Mouse (Mus musculus) monocyte, adult 5-6 weeks (primary cell): Measurements from ENCODE around the gene Dnah7a. TPM values are rescaled to one million over a fixed set of nuclear protein-coding genes. Genes with fewer than 3 reads are reported as not detected.
A peak's percentile ranks its signal among the peaks of the same experiment; 100 is the strongest.
"Not testable (repeated sequence)": the region's sequence is repeated elsewhere in the genome, so short reads cannot be mapped to it uniquely, and the experiment has no call there.

Experiments
- ATAC-seq: fragments of 153-309, 156-312 bp; replicated peaks from 2 replicates; pipeline ENCODE4 v1.8.0; 2017; ENCODE audit warnings: mild to moderate bottlenecking; ENCODE audit not compliant: low TSS enrichment, insufficient number of reproducible peaks, severe bottlenecking, poor library complexity, low FRiP score
- total RNA-seq: library from RNA; stranded (forward); fragments of 200-1000, 200-491, 200-594 nt; gene quantifications from 3 replicates; pipeline ENCODE4 v1.2.3, GENCODE M21; 2017

Gene Dnah7a
- total RNA-seq, result under 0.01 to 0.10 TPM in 2 of 3 replicates, not detected in the other

DNA sequence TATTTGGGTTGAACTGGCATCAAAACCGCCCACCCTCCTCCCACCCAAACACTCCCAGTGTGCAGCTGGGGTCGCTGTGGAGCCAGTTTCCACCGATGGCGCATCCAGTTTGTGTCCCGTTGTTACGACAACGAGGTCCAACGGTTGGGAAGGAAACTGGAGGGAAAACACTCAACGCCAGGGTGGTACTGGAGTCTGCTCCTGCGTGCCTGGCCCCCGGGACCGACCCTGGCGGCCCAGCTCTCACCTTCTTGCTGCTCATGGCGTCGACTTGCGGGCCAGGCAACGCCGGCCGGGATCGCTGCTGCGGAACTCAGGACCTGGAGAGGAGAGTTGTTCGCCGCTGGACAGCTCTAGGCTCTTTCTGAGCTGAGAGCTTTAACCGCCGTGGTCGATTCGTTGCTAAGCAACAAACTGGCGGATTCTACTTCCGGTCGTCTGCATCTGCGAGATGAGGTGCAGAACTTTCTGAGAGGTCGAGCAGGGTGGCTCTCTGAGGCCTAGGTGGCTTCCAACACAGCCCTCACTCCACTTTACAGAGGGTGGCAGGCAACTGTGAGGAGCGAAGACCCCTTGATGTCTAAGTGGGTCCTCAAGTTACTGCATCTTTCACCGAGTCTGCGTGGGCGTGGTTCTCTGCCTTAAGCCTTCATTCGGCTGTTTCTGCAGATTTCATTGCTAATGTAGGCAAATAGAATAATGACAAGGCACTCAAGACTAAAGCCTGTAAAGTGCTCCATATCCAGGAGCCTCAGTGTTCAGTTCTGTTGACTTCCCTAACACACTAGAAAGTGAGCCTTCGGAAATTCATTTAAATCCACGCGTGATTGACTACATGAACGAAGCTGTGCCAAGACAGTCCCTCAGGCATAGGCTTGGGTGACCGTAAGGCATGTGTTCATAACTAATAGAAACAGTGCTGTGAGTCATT is at the start of gene Dnah7a:
TSS of gene Dnah7a (minus strand) at position 354 of the 931 bp plus-strand sequence.
- ATAC-seq, result peak; percentile 44; the same call in 1 of the 2 replicates

DNA sequence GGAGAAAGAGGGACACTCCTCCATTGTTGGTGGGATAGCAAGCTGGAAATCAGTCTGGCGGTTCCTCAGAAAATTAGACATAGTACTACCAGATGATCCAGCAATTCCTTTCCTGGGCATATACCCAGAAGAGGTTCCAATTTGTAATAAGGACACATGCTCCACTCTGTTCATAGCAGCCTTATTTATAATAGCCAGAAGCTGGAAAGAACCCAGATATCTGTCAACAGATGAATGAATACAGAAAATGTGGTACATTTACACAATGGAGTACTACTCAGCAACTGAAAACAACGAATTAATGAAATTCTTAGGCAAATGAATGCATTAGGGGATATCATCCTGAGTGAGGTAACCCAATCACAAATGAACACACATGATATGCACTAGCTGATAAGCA is 46.9 kb upstream of the Dnah7a start:
- not testable (repeated sequence) for ATAC-seq

DNA sequence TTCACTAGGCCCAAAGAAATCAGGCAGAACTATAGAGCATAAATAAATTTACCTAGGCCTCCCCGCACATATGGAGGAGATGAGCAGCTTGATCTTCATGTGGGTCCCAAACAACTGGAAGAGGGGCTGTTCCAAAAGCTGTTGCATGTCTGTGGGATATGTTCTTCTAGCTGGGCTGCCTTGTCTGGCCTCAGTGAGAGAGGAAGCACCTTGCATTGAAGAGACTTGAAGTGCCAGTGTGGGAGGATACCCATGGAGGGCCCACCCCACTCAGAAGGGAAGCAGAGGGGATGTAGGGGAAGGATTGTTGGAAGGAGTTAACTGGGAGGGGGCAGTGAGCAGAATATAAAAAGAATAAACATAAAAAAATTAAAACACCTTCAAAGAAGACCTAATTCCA is 44.6 kb upstream of the Dnah7a start:
- no peak for ATAC-seq

DNA sequence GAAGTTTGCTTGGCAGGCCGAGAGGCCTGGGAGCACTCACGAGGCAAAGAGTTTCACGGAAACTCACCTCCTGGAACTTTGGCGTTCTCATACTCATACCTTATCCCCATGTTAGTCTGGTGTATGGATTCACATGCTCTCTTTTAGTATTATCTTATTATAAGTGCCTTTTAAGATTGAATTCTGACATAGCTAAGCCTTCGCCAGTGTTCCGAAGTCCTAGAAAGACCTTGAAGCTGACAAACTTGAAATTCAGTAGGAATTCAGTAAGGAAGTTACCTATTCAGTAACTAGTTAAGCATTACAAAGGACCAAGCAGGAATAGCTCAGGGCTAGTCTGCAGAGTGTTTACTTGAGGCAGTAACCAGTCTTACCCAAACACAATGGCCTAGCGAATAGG is 44.1 kb upstream of the Dnah7a start:
- ATAC-seq, result not testable (repeated sequence)

DNA sequence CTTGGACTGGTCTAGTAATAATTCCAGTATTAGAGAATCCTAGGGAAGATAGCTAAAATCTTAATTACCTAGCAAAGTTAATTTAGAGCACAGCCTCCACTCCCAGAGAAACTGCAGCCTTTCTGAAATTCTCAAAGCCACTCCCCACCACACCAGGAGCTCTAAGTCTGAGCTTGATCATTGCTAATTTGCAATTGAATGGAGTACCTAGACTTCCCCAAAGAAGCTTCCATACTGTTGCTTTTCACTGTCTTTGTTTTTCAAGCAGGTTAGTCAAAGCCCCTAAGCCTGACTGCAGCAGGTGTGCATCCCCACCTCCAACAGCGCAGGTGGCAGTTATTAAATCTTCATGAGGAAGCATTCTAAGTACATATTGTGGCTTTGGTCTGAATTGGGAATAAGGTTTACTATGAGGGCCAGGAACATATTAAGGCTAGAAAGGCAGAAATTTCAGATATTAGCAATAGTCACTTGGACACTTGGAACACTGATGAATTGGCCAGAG is 43.3 kb upstream of the Dnah7a start:
- not testable (repeated sequence) for ATAC-seq

DNA sequence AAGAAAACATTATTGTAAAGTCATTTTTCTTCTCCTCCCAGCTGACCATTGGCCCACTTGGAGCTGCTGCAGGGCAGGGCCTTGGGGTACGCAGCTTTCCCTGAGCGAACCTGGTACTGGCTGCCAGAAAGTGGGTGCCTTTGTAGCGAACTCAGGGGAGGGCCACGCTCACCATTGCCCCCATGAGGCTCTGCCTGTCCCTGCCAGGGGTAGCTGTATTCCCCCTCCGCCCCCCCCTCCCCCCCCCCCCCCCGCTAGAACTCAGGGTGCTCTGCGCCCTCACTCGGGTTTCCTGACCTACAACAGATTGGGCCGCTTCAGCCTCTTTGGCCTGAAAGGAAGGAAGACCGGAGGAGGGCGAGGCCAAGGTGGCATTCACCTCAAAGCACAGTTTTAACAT is 42.0 kb upstream of the Dnah7a start:
- no peak for ATAC-seq

DNA sequence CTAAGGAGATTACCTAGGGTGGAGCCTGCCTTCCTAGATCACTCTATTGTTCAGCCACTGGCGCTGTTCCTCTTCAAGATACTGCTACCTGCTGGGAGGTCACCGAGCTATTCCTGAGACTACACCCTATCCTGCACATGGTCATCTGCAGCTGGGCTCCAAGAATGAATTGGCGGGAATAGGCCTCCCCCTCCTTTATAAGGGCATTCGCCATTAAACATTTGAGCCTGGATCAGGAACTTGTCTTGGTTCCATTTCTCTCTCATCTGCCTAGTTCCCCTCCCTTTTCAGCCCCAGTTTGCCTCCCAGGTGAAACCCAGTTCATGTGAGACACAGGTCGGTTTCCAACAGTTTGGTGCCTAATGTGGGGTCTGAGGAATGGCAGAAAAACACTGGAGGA is 39.4 kb upstream of the Dnah7a start:
- no peak for ATAC-seq

DNA sequence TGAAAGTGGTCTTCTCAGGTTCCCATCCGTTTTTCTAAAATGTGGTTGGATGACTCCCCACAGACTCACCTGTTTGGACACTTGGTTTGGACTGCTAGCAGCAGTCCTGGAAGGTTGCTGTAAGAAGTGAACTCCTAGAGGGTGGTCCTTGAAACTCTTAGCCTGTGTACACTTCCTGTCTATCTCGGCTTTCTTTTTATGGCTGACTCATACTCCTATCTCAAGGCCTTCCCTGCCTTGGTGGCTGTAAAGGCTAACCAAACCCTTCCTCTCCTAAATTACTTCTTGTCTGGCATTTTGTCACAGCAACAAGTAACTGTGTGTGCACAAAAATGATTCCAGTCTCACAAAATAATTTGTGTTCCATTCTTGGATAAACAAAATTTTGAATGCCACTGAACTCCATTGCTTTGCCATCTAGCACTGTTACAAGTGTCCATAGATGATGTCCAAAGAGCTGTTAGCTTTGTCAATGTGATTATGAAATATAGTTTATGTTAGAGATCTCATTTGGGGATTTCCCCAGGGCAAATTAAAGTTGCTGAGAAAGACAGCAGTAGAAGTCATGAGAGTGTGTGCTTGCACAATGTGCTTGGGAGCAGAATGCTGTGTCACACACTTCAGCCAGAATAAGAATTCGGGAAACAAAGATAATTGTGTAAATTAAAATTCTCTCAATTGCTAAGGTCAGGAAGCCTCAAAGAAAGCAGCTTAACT is 35.3 kb upstream of the Dnah7a start:
- ATAC-seq, result peak; percentile 68; the same call in 1 of the 2 replicates

DNA sequence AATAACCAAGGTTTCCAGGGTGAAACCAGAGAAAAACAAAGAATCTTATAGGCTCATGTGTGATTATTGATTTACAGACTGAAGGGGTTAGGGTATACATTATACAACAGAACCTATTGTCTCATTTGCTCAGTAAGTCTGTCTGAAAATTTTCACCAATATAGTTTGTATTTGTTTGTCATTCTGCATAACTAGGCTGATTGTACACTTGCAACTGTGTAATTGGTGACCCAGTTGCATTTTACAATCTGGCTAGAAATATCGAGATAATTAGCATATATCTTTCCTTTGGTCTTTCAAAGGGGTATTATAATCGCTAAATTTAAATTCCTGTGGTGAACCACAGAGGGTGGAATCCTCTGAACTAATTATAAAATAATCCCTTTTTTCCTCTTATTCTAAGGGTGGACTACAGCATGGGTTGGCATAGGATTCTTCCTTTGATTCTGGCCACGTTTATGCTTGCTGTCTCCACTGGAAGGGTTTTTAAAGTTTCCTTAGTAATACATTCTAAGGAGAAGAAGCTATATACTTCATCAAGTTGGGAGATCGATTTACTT is 34.3 kb upstream of the Dnah7a start:
- ATAC-seq, result no peak

DNA sequence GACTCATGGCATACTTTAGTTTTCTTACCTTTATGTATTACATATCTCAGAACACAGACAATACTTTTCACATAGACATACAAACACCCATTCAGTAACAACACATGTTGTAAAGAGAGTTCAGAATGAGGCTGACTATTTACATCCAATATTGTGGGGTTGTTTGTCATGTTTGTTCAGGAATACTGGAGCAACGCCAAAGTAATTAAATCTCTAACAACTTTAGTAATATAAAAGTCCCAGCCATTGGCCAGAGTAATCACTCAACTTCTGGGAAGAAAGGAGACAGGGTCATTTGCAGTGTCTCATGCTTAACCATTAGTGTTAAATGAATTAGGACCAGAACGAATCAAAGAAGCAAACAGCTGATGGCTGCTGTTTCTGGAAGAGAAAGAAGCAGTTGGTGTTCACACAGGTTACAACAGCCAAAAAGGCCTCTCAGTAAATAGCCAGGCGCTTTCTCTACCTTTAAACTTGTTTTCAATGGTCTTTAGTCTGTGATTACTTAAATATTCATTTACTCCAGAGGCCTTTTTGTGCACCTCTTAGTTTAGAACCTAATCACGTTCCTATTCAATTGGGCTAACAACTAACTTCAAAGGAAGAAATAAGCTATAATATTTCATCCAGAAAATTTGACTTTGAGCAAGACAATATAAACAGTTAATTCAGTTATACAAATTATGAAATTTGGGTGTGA is 33.6 kb upstream of the Dnah7a start:
- not testable (repeated sequence) for ATAC-seq

DNA sequence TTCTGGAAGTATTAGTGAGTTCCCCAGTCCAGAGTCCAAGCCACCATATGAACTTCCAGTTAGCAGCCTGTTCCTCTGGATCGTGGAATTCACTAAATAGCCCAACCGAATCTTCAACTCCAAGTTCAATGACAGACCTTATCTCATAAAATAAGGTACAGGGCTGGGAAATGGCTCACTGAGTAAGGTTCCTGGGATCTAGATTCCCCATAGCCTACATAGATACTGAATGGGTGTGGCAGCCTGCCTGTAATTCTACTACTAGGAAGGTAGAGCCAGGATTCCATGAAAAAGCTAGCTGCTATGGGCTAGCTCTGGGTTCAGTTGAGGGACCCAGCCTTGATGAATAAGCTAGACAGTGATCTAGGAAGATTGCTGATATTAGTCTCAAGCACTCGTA is 30.0 kb upstream of the Dnah7a start:
- ATAC-seq, result no peak

DNA sequence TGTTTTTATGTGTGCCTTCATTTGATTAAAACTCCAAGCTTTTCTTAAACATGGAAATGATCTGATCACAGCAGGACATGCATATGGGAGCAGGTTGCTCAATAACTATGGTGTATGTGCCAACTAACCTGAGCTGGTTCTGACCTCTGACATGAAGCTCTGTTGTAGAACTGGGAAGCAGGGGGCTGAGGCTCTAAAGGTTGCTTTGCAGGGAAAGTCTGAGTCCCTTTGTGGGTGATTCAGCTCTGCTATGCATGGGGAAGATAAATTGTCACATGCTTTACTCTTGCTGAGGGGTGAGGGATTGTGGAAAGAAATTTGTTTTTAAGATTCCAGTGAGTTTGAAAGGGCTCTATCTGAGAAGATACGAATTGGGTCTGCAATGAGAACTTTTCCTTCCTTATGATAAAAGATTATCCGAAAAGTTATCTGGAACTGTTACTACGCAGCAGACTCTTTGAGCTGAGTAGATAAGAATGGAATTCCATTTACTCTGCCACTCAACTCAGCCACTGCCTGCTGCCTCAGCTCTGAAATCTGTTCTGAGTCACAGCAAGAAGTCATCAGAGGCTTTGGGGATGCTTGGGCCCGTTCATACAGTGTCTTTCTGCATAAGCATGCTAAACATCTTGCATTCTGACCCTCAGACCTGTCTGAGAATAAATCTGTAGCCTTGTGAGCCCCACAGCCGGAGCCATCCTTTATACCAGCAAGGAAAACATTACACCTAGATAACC is 22.1 kb upstream of the Dnah7a start:
- ATAC-seq, result no peak

DNA sequence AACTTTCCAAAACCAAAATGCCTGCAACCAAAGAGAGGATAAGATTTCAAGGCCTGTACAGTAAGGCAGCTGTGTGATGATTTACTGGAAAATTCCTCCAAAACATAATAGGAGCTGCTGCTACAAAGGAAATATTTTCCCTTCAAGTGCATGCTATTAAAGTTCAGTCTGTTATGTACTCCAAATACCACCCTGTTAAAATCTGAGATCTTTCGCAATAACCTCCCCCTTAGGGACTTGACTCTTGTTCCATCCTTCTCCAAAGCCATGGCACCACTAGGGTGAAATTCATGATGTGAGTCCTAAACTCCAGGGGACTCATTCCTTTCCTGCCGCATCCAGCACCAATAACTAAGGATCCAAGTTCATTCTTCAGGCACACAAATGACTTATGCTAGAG is 20.3 kb upstream of the Dnah7a start:
- no peak for ATAC-seq

DNA sequence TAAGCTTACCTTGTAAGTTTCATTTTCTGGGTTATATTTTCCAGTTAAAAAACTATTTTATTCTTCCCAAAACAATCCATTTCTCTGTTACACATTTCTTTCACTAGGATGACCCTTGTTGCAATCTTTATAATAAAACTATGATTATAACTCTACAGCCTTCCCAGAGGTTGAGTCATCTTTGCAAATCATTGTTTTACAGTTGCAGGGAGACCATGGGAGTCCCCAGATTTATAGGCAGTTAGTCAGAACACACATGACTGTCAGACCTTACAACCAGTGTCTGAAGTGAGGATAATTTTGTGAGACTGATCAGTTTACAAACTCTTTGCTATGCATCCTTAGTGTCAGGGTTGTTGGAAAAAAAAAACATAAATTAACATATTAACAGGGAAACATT is 14.8 kb upstream of the Dnah7a start:
- no peak for ATAC-seq

DNA sequence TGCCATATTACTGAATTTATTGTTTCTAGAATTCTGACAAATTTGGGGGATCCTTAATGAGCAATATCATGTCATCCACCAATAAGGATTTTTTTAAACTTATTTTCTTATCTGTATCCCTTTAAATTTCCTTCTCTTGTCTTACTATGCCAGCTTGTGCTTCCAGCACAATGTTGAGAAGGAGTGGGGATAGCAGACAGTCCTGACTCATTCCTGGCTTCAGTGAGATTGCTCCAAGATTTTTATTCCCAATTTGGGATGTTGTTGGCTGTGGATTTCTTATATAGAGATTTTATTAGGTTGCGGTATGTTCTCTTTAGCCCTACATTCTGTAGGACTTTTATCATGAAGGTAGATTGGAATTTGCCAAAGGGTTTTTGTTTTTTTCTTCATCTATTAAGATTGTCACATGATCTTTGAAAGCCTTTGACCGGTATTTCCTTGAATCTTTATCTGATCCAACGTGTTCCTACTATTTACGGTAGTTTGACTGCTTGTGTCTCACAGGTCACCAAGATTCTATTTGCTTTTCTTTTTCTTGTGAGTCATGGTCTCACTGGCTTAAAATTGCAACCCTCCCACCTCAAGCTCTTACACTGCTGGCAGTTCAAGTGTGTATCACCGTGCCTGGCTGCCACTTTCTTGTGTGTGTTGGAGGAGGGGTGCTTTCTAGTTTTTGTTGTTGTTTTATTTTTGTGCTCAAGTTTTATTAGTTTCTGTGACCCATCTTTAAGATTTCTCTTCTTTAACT is 14.2 kb upstream of the Dnah7a start:
- ATAC-seq, result no peak

DNA sequence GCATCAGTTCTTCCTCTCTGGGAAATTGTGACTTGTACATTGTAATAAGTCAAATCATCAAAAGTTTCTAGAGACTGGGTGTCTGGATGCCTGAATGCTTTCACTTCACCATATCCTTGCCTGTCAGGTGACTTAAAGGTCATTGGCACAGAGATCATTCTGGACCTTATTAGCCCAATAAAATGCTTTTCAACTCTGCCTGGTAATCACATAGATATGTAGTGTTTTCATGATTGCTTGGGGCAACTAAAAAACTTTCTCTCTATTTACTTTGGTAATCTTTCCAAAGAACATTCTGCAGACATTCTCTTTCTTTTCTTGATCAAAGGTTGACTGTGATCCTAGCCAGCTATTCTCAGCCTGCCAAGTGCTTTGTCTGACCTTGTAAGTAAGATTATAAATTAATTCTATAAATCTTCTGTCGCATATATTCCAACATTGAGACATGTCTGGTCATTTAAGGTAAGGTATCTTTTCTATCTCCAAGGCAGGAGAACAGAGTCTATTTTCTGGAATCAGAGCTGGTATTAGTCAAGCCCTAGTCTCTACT is 9.5 kb upstream of the Dnah7a start:
- ATAC-seq, result no peak

DNA sequence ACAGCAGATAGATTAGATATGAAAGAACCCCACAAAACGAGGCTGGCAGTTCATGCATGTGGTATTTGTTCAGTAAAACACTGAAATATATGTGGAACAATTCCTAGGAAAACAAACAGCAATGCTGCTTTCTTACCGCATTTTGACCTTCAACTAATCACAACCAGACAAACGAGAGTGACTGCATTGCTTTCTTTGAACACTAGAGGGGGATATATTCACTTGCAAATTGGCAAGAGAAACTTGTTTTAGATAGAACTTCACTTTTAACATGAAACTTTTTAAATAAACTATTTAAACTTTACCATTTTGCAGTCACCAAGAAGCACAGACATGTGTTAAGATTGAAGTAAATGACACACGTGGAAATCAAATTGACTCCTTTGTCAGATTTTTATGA is 8.9 kb upstream of the Dnah7a start:
- ATAC-seq, result no peak
